Mouse (Mus musculus) forebrain, embryonic 11.5 days (tissue): ENCODE measurements around the gene Nt5e. TPM values are rescaled to one million over a fixed set of nuclear protein-coding genes. Genes with fewer than 3 reads are reported as not detected.

Source experiments
- ATAC-seq: fragments of 200-750 bp; cut with Nextera tagmentation; replicated peaks from 2 replicates; pipeline ENCODE4 v1.8.0; 2017; ENCODE audit warnings: moderate TSS enrichment; ENCODE audit not compliant: low FRiP score
- DNase-seq: peaks from one replicate; pipeline ENCODE4 v3.0.0-alpha.2; 2017; ENCODE audit warnings: low spot score
- H3K27ac ChIP-seq: fragments of 300-500 bp; sonication (generic); 2 replicates; pipeline ENCODE4 v1.5.1; 2014; ENCODE audit warnings: low read depth, low read length
- H3K27me3 ChIP-seq: fragments of 300-500 bp; sonication (generic); 2 replicates; pipeline ENCODE4 v1.6.1; 2014; ENCODE audit warnings: mild to moderate bottlenecking, low read length, mixed read lengths; ENCODE audit not compliant: control insufficient read depth, insufficient read depth
- H3K36me3 ChIP-seq: fragments of 300-500 bp; sonication (generic); 2 replicates; pipeline ENCODE4 v1.6.1; 2014; ENCODE audit warnings: mild to moderate bottlenecking, low read length, moderate library complexity, mixed read lengths; ENCODE audit not compliant: control insufficient read depth, insufficient read depth
- H3K4me1 ChIP-seq: fragments of 300-500 bp; sonication (generic); replicated peaks from 2 replicates; pipeline ENCODE4 v1.6.1; 2014; ENCODE audit warnings: low read length, mixed read lengths; ENCODE audit not compliant: control insufficient read depth, insufficient read depth
- H3K4me2 ChIP-seq: fragments of 300-500 bp; sonication (generic); 2 replicates; pipeline ENCODE4 v1.6.1; 2014; ENCODE audit warnings: low read depth, mild to moderate bottlenecking, low read length, moderate library complexity, mixed read lengths; ENCODE audit not compliant: severe bottlenecking
- H3K4me3 ChIP-seq: fragments of 300-500 bp; sonication (generic); 2 replicates; pipeline ENCODE4 v1.5.1; 2014; ENCODE audit warnings: low read depth, low read length
- H3K9ac ChIP-seq: fragments of 300-500 bp; sonication (generic); 2 replicates; pipeline ENCODE4 v1.6.1; 2014; ENCODE audit warnings: low read length
- H3K9me3 ChIP-seq: fragments of 300-500 bp; sonication (generic); 2 replicates; pipeline ENCODE4 v1.6.1; 2016; ENCODE audit warnings: low read length, mixed read lengths; ENCODE audit not compliant: control insufficient read depth
- WGBS: fragments of 180-500 bp; shearing (Covaris S2); extraction: QIAGEN DNeasy Blood & Tissue Kit; methylation state at CpG from one replicate; pipeline ENCODE4 v1.1.7; 2014; 5-methylcytosine and 5-hydroxymethylcytosine counted together
- polyA plus RNA-seq: library from polyadenylated mRNA; unstranded; fragments of >200 nt; fragmentation: Nextera tagmentation; extraction: Ambion mirVana; gene quantifications from 2 replicates; pipeline ENCODE4 v1.2.1, GENCODE M21; 2014

The Nt5e gene
- polyA plus RNA-seq, 1 experiment from 2014 or later: 0.88 TPM

- H3K36me3 ChIP-seq: no peaks in the 10 kb centered on the region
- no peak overlapping the region for H3K27ac ChIP-seq
- H3K4me3 ChIP-seq: no peak overlapping the region
- H3K27me3 ChIP-seq: no peaks in the 10 kb centered on the region
- no peak for DNase-seq
- H3K9me3 ChIP-seq: no peaks in the 10 kb centered on the region
- H3K9ac ChIP-seq: no peak overlapping the region
- 80% methylated on average over 3 of the region's 3 CpGs for WGBS
- no peak overlapping the region for H3K4me2 ChIP-seq
- no peaks in the 10 kb centered on the region for H3K4me1 ChIP-seq
- ATAC-seq: no peak
Observed at GRCm38 (mm10) chr9:88351163-88351562, 24.2 kb downstream of the Nt5e start.

GRCm38 (mm10) chr9:88352741-88353140 lies 25.7 kb downstream of the Nt5e start:
- DNase-seq: no peak
- Histone ChIP-seq H3K9me3 (no peaks in the 10 kb centered on the region), H3K9ac (no peak overlapping the region), H3K36me3 (no peaks in the 10 kb centered on the region), H3K4me1 (no peaks in the 10 kb centered on the region), H3K4me3 (no peak overlapping the region), H3K27me3 (no peaks in the 10 kb centered on the region), H3K27ac (no peak overlapping the region), H3K4me2 (no peak overlapping the region)
- 59% methylated on average over 6 of the region's 6 CpGs for WGBS
- ATAC-seq: 0 out of 2 replicates have a peak, but pooled peaks have one; percentile 44

- no peak for DNase-seq
- Histone ChIP-seq H3K9ac (no peak overlapping the region), H3K4me2 (no peak overlapping the region), H3K9me3 (no peaks in the 10 kb centered on the region), H3K4me3 (no peak overlapping the region), H3K4me1 (no peaks in the 10 kb centered on the region), H3K36me3 (no peaks in the 10 kb centered on the region), H3K27ac (no peak overlapping the region), H3K27me3 (no peaks in the 10 kb centered on the region)
- WGBS: 89% methylated on average over 7 of the region's 7 CpGs
- ATAC-seq: no peak
Observed at GRCm38 (mm10) chr9:88353459-88353858, 26.5 kb downstream of the Nt5e start.

- no peak for ATAC-seq
- no peaks in the 10 kb centered on the region for H3K36me3 ChIP-seq
- H3K27ac ChIP-seq: no peak overlapping the region
- H3K4me1 ChIP-seq: no peaks in the 10 kb centered on the region
- no peak overlapping the region for H3K4me2 ChIP-seq
- H3K4me3 ChIP-seq: no peak overlapping the region
- no peaks in the 10 kb centered on the region for H3K9me3 ChIP-seq
- no peak overlapping the region for H3K9ac ChIP-seq
- no peak for DNase-seq
- WGBS: 79% methylated on average over 3 of the region's 3 CpGs
- H3K27me3 ChIP-seq: no peaks in the 10 kb centered on the region
Observed at GRCm38 (mm10) chr9:88357173-88357572, 30.2 kb downstream of the Nt5e start.

- ATAC-seq (no peak), DNase-seq (no peak)
- no peaks in the 10 kb centered on the region for H3K4me1 ChIP-seq
- no peaks in the 10 kb centered on the region for H3K36me3 ChIP-seq
- H3K4me2 ChIP-seq: no peak overlapping the region
- no peak overlapping the region for H3K27ac ChIP-seq
- 81% methylated on average over 2 of the region's 2 CpGs for WGBS
- H3K9me3 ChIP-seq: no peaks in the 10 kb centered on the region
- H3K27me3 ChIP-seq: no peaks in the 10 kb centered on the region
- no peak overlapping the region for H3K9ac ChIP-seq
- H3K4me3 ChIP-seq: no peak overlapping the region
Observed at GRCm38 (mm10) chr9:88359140-88359539, 32.1 kb downstream of the Nt5e start.

- no peaks in the 10 kb centered on the region for H3K36me3 ChIP-seq
- H3K4me3 ChIP-seq: no peak overlapping the region
- no peak overlapping the region for H3K27ac ChIP-seq
- no peaks in the 10 kb centered on the region for H3K27me3 ChIP-seq
- no peak overlapping the region for H3K9ac ChIP-seq
- ATAC-seq (no peak), DNase-seq (no peak)
- no peaks in the 10 kb centered on the region for H3K4me1 ChIP-seq
- no peak overlapping the region for H3K4me2 ChIP-seq
- no peaks in the 10 kb centered on the region for H3K9me3 ChIP-seq
- WGBS: 81% methylated on average over 14 of the region's 14 CpGs
Observed at GRCm38 (mm10) chr9:88361211-88361909, 34.4 kb downstream of the Nt5e start.

- H3K27ac ChIP-seq: no peak overlapping the region
- DNase-seq (no peak), ATAC-seq (peak; percentile 57)
- H3K4me2 ChIP-seq: no peak overlapping the region
- H3K27me3 ChIP-seq: no peaks in the 10 kb centered on the region
- WGBS: 30% methylated on average over 4 of the region's 5 CpGs
- no peaks in the 10 kb centered on the region for H3K9me3 ChIP-seq
- H3K4me1 ChIP-seq: no peaks in the 10 kb centered on the region
- H3K36me3 ChIP-seq: no peaks in the 10 kb centered on the region
- no peak overlapping the region for H3K9ac ChIP-seq
- no peak overlapping the region for H3K4me3 ChIP-seq
Observed at GRCm38 (mm10) chr9:88362055-88362850, 35.3 kb downstream of the Nt5e start.

- no peak overlapping the region for H3K27ac ChIP-seq
- no peaks in the 10 kb centered on the region for H3K9me3 ChIP-seq
- no peak overlapping the region for H3K9ac ChIP-seq
- H3K27me3 ChIP-seq: no peaks in the 10 kb centered on the region
- H3K4me2 ChIP-seq: no peak overlapping the region
- 91% methylated on average over 3 of the region's 3 CpGs for WGBS
- H3K4me1 ChIP-seq: no peaks in the 10 kb centered on the region
- no peak for DNase-seq
- no peaks in the 10 kb centered on the region for H3K36me3 ChIP-seq
- no peak overlapping the region for H3K4me3 ChIP-seq
- ATAC-seq: no peak
Observed at GRCm38 (mm10) chr9:88363102-88363501, 36.1 kb downstream of the Nt5e start.
